Mouse (Mus musculus): ENCODE measurements at regions not wholly inside any gene's neighbourhood (a gene's known extent, or its start where the extent isn't known, plus 50 kb on each side); places are given as distances from the start of the nearest gene placed in this dataset.

- DNase-seq: no peak
Measured at GRCm38 (mm10) chr9:61047289-61047688, 252.9 kb downstream of the Uaca start.

DNA sequence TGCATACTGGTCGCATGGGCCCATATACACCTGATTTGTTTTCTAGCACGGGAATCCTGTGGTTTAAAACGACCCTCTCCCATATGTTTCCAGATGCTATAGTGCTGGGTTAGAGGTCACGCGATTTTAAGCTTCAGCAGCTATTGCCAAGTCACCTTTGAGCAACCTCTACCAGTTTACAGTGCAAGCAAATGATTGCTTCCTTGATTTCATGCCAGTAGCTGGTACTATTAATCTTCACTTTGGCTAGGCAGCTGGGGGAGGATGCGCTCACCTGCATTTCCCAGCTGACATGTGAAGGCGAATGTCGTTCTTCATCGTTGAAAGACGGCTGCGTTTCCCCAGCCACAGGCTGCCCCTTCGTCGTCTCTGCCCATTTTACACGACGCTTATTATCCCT is 254.2 kb downstream of the Uaca start:
- no peak for DNase-seq

GRCm38 (mm10) chr9:61052621-61053020 is 258.3 kb downstream of the Uaca start:
- no peak for DNase-seq

- DNase-seq: no peak
Measured at GRCm38 (mm10) chr9:61054427-61054826, 260.1 kb downstream of the Uaca start.

DNA sequence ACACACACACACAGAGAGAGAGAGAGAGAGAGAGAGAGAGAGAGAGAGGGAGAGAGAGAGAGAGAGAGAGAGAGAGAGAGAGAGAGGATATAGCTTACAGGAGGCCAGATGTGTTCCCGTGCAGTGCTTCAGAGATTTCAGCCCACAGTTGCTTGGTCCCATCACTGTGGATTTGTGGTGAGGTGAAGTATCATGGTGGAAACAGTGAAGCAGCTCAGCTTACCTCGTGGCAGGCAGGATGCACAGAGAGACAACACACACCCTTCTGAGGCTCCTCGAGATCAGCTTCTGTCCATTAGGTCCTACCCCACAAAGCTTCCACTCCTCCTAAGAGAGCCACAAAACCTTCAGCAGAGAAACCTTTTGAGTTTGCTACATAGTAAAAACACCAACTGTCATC is 261.1 kb downstream of the Uaca start:
- no peak for DNase-seq

DNA sequence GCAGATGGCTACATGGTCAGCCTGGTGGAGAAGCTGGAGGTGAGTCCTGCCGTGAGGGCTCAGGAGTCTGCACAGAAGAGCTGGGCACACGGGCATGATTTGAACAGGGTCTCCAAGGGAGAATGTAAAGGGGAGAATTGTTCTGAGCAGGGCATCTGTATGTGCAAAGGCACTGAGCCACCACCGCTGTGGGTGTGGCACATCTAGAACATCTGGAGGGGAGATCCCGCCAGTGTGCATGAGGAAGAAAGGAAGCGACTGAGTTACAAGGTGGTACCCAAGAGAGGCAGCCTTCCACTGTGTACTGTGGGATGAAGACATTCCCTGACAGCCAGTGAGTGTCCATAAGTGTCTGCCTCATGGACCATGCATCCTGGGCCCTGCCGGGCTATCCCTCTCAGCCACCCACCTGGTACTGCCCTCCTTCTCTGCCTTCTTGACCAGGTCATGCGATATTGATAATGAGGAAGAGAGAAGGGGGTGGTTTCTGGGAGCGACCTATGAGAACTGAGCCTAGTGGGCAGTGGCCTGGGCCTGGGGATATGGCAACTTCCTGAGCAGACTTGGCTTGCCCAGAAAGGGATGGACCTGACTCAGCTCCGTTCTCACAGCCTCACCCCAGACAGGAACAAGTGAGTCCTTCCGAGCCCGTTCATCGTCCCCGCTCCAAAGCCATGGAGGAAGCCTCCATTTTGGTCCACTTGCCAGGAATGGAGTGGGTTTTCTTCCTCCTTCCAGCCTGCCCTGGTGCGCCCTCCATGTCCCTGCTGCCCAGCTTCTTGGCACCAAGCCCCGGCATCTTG is 261.8 kb downstream of the Uaca start:
- DNase-seq: no peak

DNA sequence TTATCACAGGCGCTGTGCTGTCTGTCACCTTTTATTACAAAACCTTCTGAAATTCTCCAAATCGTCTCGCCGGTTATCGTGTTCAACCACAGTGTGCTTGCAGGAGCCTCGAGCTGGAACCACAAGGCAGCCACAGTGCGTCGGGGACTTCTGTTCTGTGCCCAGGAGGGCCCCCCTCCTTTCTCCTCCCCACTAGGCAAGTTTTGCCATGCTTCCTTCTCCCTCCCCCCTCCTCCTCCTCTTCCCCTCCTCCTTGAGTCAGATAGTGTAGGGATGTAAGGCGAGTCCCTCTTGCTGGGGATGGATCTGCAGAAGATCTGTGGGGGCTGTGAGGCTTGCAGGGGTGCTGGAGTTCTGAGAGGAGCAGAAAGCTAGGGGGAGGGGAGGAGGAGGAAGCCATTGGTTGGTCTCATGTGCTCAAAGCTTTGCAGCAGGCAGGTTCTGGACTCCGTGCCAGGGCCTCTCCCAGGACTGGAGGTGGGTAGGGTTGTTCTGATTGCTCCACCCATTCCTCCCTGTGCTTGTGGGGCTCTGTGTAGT is 262.5 kb downstream of the Uaca start:
- no peak for DNase-seq

- DNase-seq: no peak
Measured at GRCm38 (mm10) chr9:61059225-61059624, 264.9 kb downstream of the Uaca start.

DNA sequence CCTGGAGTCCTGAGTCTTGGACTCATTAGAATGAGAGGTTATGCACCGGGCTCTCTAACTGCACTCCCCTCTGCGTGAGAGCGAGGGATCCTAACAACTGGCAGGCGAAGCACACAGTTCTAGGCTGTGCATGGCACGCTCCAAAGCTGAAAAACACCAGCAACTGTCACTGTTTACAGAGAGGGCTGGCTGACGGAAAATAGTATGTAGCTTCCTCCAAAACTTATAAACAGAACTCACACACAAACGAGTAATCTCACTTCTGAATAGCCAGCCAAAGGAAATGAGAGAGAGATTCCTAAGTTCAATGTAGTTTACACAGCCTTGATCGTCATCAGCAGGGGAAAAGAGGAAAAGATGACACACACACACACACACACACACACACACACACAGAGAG is 266.6 kb downstream of the Uaca start:
- DNase-seq: no peak

DNA sequence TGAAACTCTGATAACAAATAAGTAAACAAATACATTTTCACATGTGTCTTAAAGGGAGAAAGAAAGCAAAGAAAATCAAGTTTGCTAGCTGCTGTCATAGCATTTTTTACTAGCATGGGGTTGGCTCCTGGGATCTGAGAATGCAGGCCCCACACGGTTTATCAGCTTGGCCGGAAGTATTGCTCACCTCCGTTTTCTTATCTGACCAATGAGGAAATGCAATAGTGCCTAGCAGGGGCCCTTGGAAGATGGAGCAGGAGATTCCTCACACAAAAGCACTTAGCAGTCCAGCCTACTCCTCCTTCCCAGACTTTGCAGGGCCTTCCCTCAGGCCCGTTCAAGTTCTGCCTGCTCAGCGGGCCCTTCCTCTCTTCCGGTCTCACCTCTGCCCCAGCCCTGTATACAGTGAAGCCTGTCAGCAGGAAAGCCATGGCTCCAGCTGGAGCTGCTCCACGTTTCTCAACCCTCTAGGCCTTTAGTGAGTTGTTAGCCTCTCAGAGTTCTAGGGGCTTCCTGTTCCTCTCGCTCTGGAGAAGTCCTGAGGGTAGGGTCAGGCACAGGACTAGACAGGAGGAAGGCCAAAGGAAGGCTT is 270.5 kb downstream of the Uaca start:
- DNase-seq: no peak

GRCm38 (mm10) chr9:61069553-61070314 is 275.4 kb downstream of the Uaca start:
- DNase-seq: no peak

DNA sequence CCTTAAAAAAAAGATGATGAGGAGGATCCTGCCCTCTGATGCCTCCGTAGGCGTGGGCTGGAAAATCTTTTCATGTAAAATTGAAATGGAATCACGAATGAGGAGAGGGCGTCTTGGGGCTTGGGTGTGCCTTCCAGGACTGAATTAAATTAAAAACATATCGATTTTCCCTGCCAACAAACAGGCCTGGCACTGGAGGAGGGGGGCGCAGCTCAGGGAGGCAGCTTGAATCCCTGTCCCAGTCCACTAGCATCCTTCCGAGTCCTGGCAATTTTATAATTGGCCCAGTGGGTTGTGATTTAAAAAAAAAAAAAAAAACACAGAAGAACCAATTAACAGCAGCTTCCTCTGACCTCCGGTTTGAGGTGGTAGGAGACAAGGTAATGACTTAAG is 276.0 kb downstream of the Uaca start:
- no peak for DNase-seq

DNA sequence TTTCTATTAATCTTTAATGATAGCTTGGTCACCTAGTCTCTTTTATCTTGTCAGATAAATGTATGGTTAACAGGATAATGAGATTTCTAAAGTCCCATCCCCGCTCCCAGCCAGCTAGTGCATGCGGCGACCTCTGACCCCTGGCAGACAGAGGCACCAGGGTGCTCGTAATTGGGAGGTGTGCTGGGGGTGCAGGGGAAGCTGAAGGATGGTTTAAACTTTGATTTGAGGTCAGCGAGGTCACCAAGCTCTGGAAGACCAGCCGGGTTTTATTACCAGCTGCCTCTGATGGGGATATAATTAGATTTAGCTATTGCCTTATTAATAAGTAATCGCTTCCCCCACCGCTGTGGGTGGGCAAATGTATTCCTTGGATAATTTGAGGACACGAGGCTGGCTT is 276.5 kb downstream of the Uaca start:
- no peak for DNase-seq

DNA sequence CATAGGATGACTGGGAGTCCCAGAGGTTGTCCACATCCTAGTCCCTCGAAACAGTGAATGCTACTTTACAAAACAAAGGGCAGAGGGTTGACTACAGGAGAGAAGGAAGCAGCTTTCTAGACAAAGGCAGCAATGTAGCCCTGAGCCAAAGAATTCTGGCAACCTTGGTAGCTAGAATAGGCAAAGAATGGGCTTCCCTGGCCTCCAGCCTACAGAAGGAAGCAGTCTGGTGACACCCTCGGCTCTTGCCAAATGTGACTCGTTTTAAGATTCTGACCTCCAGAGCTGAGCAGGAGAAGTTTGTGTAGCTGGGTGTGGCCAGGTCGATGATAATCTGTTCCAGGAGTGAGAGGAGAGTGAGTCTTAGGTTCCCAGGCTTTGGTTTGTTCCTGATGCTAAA is 279.1 kb downstream of the Uaca start:
- DNase-seq: no peak

DNA sequence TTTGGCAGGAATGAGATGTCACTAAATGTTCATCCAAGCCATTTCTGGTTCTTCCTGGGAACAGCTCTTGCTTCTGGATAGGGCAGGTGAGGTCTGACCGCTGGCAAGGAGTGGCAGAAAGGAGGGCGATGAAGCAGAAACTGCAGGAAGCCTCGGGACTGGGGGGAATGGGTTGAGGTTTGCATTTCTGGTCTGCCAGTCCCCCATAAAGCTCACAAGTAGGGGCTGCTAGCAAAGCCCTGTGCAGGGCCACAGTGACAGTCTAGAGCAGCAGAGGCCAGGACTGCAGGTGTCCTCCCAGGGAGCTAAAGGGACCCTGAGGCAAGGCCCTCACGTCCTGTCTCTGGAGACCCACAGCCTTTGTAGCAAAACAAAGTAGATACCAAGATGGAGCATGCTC is 280.7 kb downstream of the Uaca start:
- DNase-seq: no peak

DNA sequence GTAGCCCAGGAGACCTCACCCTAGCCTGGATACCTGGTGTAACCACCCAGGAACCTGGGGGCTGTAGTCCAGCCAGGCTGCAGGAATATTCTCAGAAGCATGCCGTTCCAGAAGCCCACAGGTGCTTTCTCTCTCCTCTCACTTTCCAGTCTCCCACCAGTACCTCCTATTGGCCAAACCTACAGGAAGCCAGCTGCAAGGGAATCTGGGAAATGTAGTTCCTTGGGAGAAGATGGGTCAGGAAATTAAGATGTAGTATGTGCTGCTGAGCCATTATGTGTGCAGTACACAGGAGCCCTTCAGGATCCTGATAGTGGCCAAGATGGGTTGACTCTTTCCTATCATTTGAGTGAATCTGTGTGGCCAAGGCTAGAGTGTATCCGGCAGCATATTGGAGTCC is 282.8 kb downstream of the Uaca start:
- no peak for DNase-seq

DNA sequence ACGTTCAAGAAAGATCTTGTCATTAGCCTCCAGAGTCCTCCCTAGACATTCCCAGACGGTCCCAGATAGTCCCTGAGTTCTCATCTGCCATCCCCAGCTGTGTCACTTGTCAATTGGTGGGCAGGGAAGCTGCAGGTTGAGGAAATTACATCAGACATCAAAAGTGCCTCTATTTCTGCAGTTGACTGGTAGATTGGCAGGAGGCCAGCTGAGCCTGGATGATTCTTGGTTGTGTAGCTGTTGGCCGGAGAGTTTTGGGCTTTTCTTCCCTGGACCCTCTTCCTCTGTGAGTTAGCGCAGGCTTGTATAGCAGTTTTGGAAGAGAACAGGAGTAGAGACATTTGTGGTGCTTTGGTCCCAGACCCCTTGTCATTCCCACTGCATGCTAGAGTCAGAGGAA is 283.5 kb downstream of the Uaca start:
- DNase-seq: no peak

DNA sequence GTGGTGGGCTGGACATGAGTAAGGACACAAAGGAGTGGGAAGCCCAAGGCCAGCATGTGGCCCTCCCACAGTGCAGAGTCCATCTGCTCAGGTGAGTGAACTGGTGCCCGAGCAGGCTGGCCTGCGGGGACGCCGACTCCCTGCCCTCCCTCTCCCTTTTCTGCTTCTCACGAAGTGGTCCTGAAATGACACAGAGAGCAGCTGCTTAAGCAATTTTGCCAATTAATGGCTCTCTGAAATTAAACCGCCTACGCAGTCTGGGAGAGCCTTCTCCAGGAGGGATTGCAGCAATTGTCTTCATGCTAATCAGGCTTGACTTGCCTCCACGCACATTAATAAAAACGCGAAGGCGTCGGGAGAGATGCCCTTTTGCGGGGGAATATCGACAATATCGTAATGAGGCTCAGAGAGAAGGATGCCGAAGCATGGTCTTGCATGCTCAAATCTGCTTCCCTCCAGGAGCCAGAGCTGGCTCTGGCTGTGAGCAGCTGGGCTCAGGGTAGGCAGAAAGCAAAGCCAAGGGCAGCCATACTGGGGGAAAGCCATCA is 287.2 kb downstream of the Uaca start:
- peak; percentile 64 for DNase-seq

- no peak for DNase-seq
Measured at GRCm38 (mm10) chr9:61084655-61085230, 287.4 kb upstream of the Tle3 start.

DNA sequence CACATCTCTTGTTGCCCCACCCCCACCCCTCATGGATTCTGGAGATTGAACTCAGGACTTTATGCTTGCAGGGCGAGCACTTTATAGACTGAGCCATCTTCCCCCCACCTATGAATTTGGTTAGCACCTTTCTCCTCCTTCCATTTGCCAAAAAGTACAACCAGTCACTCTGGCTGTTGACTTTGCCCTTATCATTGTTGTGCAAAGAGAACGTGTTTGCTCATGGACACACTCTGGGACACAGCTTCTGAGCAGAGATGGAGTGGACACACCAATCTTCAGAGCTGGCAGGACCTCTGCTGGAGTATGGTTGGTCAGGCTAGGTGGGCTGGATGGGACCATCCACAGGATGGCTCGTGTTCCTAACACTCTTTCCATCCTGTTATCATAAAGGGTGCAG is 285.1 kb upstream of the Tle3 start:
- no peak for DNase-seq

GRCm38 (mm10) chr9:61089066-61089686 is 283.0 kb upstream of the Tle3 start:
- DNase-seq: no peak

DNA sequence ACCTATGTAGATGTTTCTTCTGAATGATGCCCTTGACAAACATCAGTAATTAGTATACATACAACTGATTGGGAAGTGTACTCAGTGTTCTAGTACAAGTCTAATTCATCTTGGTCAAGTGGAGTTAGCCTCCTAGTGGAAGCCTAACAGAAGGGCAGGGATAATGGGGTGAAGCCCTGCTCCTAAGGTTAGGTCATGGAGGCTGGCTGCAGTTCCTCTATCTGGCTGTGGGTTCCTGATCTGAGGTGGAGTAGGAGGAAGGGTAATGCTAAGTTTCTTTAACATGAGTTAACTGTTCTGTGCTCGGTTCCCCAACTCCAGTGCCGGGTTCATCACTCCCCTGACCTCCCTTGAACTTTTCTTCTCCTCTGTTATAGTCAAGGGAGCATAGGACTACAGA is 281.1 kb upstream of the Tle3 start:
- no peak for DNase-seq
